Mouse (Mus musculus): ENCODE results near the gene Mmp27. TPM values are rescaled to one million over a fixed set of nuclear protein-coding genes. Genes with fewer than 3 reads are reported as not detected.

Mmp27 gene
- polyA plus RNA-seq, 1 experiment from 2014 or later = not detected

DNA sequence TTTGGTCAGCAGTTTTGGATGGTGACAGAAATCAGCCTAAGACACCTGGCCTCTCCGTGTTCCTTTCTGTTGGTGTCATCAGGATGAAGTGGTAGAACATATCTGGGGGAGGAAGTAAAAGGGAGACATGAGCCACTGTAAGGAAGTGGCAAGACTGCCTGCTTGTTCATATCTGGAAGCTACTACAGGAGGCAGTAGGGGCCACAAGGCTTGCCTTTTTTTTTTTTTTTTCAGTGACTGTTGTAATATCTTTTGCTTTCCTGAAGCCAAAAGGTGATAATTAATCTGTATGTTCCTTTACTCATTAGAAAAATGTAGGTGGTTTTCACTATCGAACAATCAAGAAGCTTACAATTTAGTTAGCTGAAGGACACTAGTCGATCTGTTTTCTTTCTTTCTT lies 51.4 kb downstream of the Mmp27 start:
- 75% methylated on average over 3 of the region's 3 CpGs for WGBS
- H3K4me1 ChIP-seq (ENCODE audit: control insufficient read depth, insufficient read depth, low read length) = no peaks in the 10 kb centered on the region
- H3K36me3 ChIP-seq (replicated peaks; ENCODE audit: control insufficient read depth, insufficient read depth, low read depth, low read length) = no peaks in the 10 kb centered on the region
- H3K27ac ChIP-seq (replicated peaks; ENCODE audit: low read depth, low read length) = no peak overlapping the region
- no peak overlapping the region for H3K4me2 ChIP-seq (ENCODE audit: low read depth, low read length)
- DNase-seq (ENCODE audit: low spot score) = no peak
- no peaks in the 10 kb centered on the region for H3K27me3 ChIP-seq (ENCODE audit: control insufficient read depth, insufficient read depth, low read length)
- no peak overlapping the region for H3K9ac ChIP-seq (replicated peaks; ENCODE audit: low read length)
- ATAC-seq (replicated peaks; ENCODE audit: insufficient number of reproducible peaks, low FRiP score, low TSS enrichment, low read depth) = no peak
- H3K4me3 ChIP-seq (ENCODE audit: low read depth, low read length) = no peak overlapping the region
- H3K9me3 ChIP-seq (replicated peaks; ENCODE audit: control insufficient read depth, low read length) = no peaks in the 10 kb centered on the region

DNA sequence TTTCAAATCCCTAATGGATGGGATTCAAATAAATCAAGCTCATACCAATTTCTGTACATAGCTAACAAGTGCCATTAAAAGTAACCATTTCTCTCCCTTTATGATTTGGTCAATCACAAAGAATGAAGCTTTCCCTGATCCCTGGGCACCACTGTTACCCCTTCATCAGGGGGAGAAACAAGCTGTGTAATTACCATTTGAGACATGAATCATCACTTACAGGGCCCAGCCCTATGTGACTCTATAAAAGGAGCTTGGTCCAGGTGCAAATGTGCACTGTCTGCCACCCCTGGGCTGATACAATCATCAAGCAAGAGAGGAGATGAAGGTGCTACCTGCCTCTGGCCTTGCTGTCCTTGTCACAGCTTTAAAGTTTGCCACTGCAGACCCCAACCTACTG lies 56.7 kb downstream of the Mmp27 start, which contains the start of gene Mmp20:
TSS of gene Mmp20 (plus strand) at position 301 of the 400 bp plus-strand sequence.
- ATAC-seq (replicated peaks; ENCODE audit: insufficient number of reproducible peaks, low FRiP score, low TSS enrichment, low read depth) (no peak), DNase-seq (ENCODE audit: low spot score) (no peak)
- Histone ChIP-seq H3K27me3 (ENCODE audit: control insufficient read depth, insufficient read depth, low read length) (no peaks in the 10 kb centered on the region), H3K27ac (replicated peaks; ENCODE audit: low read depth, low read length) (no peak within 1 kb of the TSS), H3K4me2 (ENCODE audit: low read depth, low read length) (no peak within 1 kb of the TSS), H3K4me1 (ENCODE audit: control insufficient read depth, insufficient read depth, low read length) (no peaks in the 10 kb centered on the region), H3K36me3 (replicated peaks; ENCODE audit: control insufficient read depth, insufficient read depth, low read depth, low read length) (no peaks in the 10 kb centered on the region), H3K4me3 (ENCODE audit: low read depth, low read length) (no peak within 1 kb of the TSS), H3K9ac (replicated peaks; ENCODE audit: low read length) (no peak within 1 kb of the TSS), H3K9me3 (replicated peaks; ENCODE audit: control insufficient read depth, low read length) (no peaks in the 10 kb centered on the region)

Other genes starting within 250 kb of the Mmp27 start
- gene Mmp12, start 227.0 kb upstream of the Mmp27 start, polyA plus RNA-seq (2014; fragmentation: Nextera tagmentation; extraction: Ambion mirVana) = not detected in 2 replicates
- gene Mmp1b, start 183.3 kb upstream of the Mmp27 start, polyA plus RNA-seq (2014; fragmentation: Nextera tagmentation; extraction: Ambion mirVana) = not detected in 2 replicates
- gene Mmp3, start 125.6 kb upstream of the Mmp27 start, polyA plus RNA-seq (2014; fragmentation: Nextera tagmentation; extraction: Ambion mirVana) = not detected in 2 replicates
- not detected in 2 replicates for gene Mmp10, start 69.0 kb upstream of the Mmp27 start, polyA plus RNA-seq (2014; fragmentation: Nextera tagmentation; extraction: Ambion mirVana)
- gene Mmp8, start 12.9 kb upstream of the Mmp27 start, polyA plus RNA-seq (2014; fragmentation: Nextera tagmentation; extraction: Ambion mirVana) = 0.08 TPM in 1 of 2 replicates, not detected in the other
- not detected in 2 replicates for gene Mmp20, start 56.8 kb downstream of the Mmp27 start, polyA plus RNA-seq (2014; fragmentation: Nextera tagmentation; extraction: Ambion mirVana)
- not detected in 2 replicates for gene Mmp7, start 120.7 kb downstream of the Mmp27 start, polyA plus RNA-seq (2014; fragmentation: Nextera tagmentation; extraction: Ambion mirVana)
- gene Tmem123, start 192.6 kb downstream of the Mmp27 start, polyA plus RNA-seq (2014; fragmentation: Nextera tagmentation; extraction: Ambion mirVana) = 122 and 128 TPM in 2 replicates